Mouse (Mus musculus) forebrain, embryonic 14.5 days (tissue): ENCODE data around the gene Txndc5. TPM values are rescaled to one million over a fixed set of nuclear protein-coding genes. Genes with fewer than 3 reads are reported as not detected.

Source experiments
- ATAC-seq: fragments of 200-750 bp; cut with Nextera tagmentation; 2 replicates; pipeline ENCODE4 v1.8.0; 2017; ENCODE audit warnings: mild to moderate bottlenecking, moderate library complexity
- DNase-seq: peaks from one replicate; pipeline ENCODE4 v3.0.0-alpha.2; 2015; ENCODE audit warnings: low spot score
- H3K27ac ChIP-seq: fragments of 300-500 bp; sonication (generic); 2 replicates; pipeline ENCODE4 v1.5.1; 2014; ENCODE audit warnings: low read depth, mild to moderate bottlenecking, control low read depth, low read length, moderate library complexity
- H3K27me3 ChIP-seq: fragments of 300-500 bp; sonication (generic); replicated peaks from 2 replicates; pipeline ENCODE4 v1.6.1; 2014; ENCODE audit warnings: low read length, control low read depth, mixed read lengths; ENCODE audit not compliant: control insufficient read depth, insufficient read depth
- H3K36me3 ChIP-seq: fragments of 300-500 bp; sonication (generic); 2 replicates; pipeline ENCODE4 v1.6.1; 2014; ENCODE audit warnings: low read length, control low read depth; ENCODE audit not compliant: control insufficient read depth, insufficient read depth
- H3K4me1 ChIP-seq: fragments of 300-500 bp; sonication (generic); 2 replicates; pipeline ENCODE4 v1.6.1; 2014; ENCODE audit warnings: antibody characterized with exemption, low read length, control low read depth; ENCODE audit not compliant: control insufficient read depth, insufficient read depth
- H3K4me2 ChIP-seq: fragments of 300-500 bp; sonication (generic); 2 replicates; pipeline ENCODE4 v1.6.1; 2014; ENCODE audit warnings: mild to moderate bottlenecking, control low read depth, low read length
- H3K4me3 ChIP-seq: fragments of 300-500 bp; sonication (generic); 2 replicates; pipeline ENCODE4 v1.5.1; 2014; ENCODE audit warnings: low read depth, low read length, control low read depth
- H3K9ac ChIP-seq: fragments of 300-500 bp; sonication (generic); 2 replicates; pipeline ENCODE4 v1.6.1; 2014; ENCODE audit warnings: mild to moderate bottlenecking, low read length, control low read depth, moderate library complexity
- H3K9me3 ChIP-seq: fragments of 300-500 bp; sonication (generic); replicated peaks from 2 replicates; pipeline ENCODE4 v1.6.1; 2016; ENCODE audit warnings: low read length, control low read depth, mixed read lengths; ENCODE audit not compliant: control insufficient read depth
- WGBS: fragments of 180-500 bp; shearing (Covaris S2); extraction: QIAGEN DNeasy Blood & Tissue Kit; methylation state at CpG from one replicate; pipeline ENCODE4 v1.1.7; 2014; 5-methylcytosine and 5-hydroxymethylcytosine counted together
- polyA plus RNA-seq: library from polyadenylated mRNA; unstranded; fragments of >200 nt; fragmentation: Nextera tagmentation; extraction: Ambion mirVana; gene quantifications from 2 replicates; pipeline ENCODE4 v1.2.1, GENCODE M21; 2014

Gene Txndc5
- polyA plus RNA-seq, 1 experiment from 2014 or later: 69.4 TPM

DNA sequence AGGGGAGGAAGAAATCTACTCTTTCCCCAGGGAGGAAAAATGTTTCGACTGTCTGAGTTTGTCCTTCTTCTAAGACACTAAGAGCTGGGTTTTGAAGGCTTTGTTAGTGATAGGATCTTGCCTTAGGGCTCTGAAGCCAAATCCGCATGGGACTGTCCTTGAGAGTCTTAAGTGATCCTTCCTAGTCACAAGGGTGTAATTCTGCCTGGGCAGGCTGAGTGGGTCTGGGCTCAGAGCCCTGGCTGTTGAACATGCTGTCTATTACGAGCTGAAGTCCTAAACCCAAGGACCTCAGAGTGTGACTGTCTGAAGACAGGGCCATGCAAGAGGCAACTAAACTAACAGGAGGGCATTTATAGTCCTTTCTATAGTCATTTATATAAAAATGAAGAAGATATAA is 16.8 kb upstream of the Txndc5 start:
- Histone ChIP-seq H3K4me3 (no peak overlapping the region), H3K36me3 (no peaks in the 10 kb centered on the region), H3K27ac (no peak overlapping the region), H3K4me2 (no peak overlapping the region), H3K9me3 (no peaks in the 10 kb centered on the region), H3K4me1 (no peaks in the 10 kb centered on the region), H3K27me3 (no peaks in the 10 kb centered on the region), H3K9ac (no peak overlapping the region)
- ATAC-seq (no peak), DNase-seq (no peak)
- WGBS: 74% methylated on average over 3 of the region's 3 CpGs

DNA sequence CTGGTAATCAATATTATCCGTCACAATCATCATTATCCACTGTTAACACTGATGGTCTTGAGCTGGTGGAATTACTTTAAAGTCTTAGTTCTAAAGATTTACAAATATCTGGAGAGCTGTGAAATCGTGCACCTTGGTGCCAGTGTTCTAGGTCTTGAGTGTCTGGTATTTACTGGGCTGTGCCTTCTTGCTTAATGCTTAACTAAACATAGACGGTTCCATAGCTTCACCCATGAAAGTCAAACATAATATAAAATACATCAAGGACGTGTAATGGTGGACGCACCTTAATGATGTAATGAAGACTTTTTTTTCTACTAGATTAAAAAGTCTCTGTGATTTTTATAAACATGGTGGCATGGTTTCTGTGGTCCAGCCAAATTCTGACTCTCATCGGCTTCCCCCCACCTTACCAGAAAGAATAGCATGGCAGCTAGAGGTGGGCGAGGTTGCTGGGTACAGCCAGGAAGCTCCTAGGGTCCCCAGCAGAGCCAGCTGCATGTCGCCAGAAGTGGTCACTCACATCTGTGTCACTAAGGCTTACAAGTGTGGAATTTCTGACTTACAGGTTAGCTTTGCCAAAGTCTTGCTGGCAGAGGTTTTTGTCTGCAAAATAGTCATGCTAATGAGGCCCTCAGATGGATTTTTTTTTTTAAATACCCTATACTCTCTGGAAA is 16.3 kb upstream of the Txndc5 start:
- Histone ChIP-seq H3K27ac (no peak overlapping the region), H3K9me3 (no peaks in the 10 kb centered on the region), H3K36me3 (no peaks in the 10 kb centered on the region), H3K27me3 (no peaks in the 10 kb centered on the region), H3K4me3 (no peak overlapping the region), H3K9ac (no peak overlapping the region), H3K4me2 (no peak overlapping the region), H3K4me1 (no peaks in the 10 kb centered on the region)
- ATAC-seq: no peak
- 88% methylated on average over 8 of the region's 8 CpGs for WGBS
- no peak for DNase-seq

DNA sequence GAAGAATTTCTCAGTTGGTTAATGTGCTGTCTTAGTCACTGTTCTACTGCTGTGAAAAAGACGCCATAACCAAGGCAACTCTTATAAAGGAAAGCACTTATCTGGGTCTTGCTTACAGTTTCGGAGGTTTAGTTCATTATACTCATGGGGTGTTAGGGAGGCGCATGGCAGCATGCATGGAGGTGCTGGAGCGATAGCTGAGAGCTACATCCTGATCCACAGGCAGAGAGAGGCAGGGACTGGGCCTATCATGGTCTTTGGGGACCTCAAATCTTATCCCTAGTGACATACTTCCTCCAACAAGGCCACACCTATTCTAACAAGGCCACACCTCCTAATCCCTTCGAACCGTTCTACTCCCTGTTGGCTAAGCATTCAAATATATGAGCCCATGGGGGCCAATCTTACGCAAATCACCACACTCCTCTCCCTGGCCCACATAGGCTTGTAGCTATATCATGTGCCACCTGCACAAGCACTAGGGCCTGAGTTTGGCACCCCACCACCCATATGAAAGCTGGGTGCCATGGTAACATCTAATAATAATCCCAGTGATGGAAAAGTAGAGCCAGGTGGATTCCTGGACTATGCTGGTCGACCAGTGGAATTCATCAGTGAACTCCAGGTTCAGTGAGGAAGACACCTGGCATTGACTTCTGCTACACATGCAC is 15.0 kb upstream of the Txndc5 start:
- no peaks in the 10 kb centered on the region for H3K36me3 ChIP-seq
- DNase-seq: no peak
- WGBS: 60% methylated on average over 8 of the region's 8 CpGs
- H3K4me3 ChIP-seq: no peak overlapping the region
- no peak overlapping the region for H3K9ac ChIP-seq
- H3K9me3 ChIP-seq: no peaks in the 10 kb centered on the region
- H3K27ac ChIP-seq: no peak overlapping the region
- H3K27me3 ChIP-seq: no peaks in the 10 kb centered on the region
- no peak overlapping the region for H3K4me2 ChIP-seq
- no peak for ATAC-seq
- no peaks in the 10 kb centered on the region for H3K4me1 ChIP-seq

DNA sequence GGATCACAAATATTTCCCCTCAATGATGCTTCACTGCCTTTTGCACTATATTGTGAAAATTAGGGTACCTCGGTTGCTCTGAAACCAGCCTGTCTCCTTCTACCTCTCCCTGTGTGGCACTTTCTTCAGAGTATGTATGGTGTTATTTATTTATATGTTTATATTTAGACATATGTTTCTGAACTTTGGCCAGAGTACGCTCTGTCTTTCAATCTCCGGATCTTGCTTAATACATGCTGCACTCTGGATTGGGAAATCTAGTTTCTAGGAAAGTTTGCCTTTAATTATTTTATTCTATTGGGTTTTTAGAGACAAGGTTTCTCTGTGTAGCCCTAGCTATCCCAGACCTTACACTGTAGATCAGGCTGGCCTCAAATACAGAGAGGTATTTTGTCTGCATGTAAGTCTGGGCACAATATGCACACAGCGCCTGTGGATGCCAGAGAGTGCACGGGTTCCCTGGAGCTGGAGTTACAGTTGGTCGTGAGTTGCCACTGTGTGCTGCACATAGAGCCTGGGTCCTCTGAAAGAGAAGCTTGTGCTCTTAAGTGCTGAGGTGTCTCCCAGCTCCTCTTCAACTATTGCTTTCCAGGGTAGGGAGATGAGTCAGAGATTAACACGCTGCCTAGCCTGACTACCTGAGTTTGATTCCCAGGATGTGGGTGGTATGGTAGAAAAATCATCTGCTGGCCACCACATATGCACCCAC is 10.7 kb upstream of the Txndc5 start:
- ATAC-seq (no peak), DNase-seq (no peak)
- no peaks in the 10 kb centered on the region for H3K27me3 ChIP-seq
- 89% methylated on average over 7 of the region's 7 CpGs for WGBS
- H3K9me3 ChIP-seq: no peaks in the 10 kb centered on the region
- no peak overlapping the region for H3K4me3 ChIP-seq
- H3K36me3 ChIP-seq: no peaks in the 10 kb centered on the region
- no peak overlapping the region for H3K4me2 ChIP-seq
- H3K4me1 ChIP-seq: no peaks in the 10 kb centered on the region
- H3K9ac ChIP-seq: no peak overlapping the region
- no peak overlapping the region for H3K27ac ChIP-seq

DNA sequence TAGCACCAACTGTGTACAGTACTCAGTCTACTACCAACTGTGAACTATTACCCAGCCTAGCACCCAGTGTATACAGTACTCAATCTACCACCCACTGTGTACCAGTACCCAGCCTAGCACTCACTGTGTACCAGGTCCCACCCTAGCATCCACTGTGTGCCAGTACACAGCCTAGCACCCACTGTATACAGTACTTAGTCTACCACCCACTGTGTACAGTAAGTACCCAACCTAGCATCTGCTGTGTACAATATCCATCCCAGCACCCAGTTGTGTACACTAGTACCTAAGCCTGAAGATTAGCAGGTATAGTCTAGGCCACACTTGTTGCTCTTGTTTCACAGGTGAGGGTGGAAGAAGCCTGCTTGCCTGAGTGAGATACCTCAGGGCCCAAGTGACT is 8.9 kb upstream of the Txndc5 start:
- no peaks in the 10 kb centered on the region for H3K36me3 ChIP-seq
- H3K4me1 ChIP-seq: no peaks in the 10 kb centered on the region
- no peak for ATAC-seq
- no peaks in the 10 kb centered on the region for H3K27me3 ChIP-seq
- no peaks in the 10 kb centered on the region for H3K9me3 ChIP-seq
- H3K4me3 ChIP-seq: no peak overlapping the region
- no peak for DNase-seq
- H3K9ac ChIP-seq: no peak overlapping the region
- no peak overlapping the region for H3K4me2 ChIP-seq
- no peak overlapping the region for H3K27ac ChIP-seq

DNA sequence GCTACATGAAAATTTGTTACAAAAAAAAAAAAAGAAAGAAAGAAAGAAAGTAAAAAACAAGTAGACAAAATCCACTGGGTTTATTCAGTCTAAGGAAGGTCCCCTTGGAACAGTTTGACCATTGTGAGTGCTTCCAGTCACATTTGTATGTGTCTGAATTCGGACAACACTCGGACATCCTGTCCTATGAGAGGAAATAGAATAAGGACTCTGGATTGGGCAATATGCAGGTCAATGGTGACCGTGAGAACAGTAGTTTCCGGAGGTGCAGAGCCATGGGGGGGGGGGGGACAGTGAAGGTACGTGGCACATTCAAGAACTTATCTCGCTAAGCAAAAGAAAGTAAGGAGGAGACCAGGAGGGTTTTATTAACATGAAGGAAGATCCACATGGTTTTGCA is 6.1 kb upstream of the Txndc5 start:
- 88% methylated on average over 6 of the region's 6 CpGs for WGBS
- no peak for ATAC-seq

DNA sequence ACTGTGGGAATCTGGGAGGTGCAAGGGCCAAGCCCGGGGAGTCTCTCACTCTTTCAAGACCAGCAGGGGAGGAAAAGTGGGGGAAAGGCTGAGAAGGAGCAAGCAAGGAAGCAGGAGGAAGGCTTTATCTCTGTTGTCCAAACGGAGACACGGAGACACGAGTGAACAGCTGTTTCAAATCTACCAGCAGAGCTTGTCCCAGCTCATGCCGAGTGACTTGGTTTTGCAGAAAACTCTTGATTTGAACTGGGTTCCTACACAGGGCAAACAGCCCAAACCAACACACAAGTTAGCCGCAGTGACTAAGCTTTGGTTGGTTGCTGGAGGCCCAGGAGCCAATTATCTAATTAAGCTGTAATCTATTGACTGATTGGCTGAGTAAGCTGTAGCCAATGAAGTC is 5.4 kb upstream of the Txndc5 start:
- Histone ChIP-seq H3K9me3 (no peaks in the 10 kb centered on the region), H3K27me3 (no peaks in the 10 kb centered on the region), H3K4me3 (no peak overlapping the region), H3K36me3 (no peaks in the 10 kb centered on the region), H3K9ac (no peak overlapping the region), H3K27ac (no peak overlapping the region), H3K4me1 (no peaks in the 10 kb centered on the region), H3K4me2 (no peak overlapping the region)
- DNase-seq (no peak), ATAC-seq (no peak)
- 56% methylated on average over 6 of the region's 6 CpGs for WGBS

More for the DNA sequence above, 6.1 kb upstream of the Txndc5 start:
- Histone ChIP-seq H3K27ac (no peak overlapping the region), H3K4me2 (no peak overlapping the region), H3K4me1 (no peaks in the 10 kb centered on the region), H3K4me3 (no peak overlapping the region), H3K36me3 (no peaks in the 10 kb centered on the region), H3K9ac (no peak overlapping the region), H3K9me3 (no peaks in the 10 kb centered on the region), H3K27me3 (no peaks in the 10 kb centered on the region)
- DNase-seq: no peak

DNA sequence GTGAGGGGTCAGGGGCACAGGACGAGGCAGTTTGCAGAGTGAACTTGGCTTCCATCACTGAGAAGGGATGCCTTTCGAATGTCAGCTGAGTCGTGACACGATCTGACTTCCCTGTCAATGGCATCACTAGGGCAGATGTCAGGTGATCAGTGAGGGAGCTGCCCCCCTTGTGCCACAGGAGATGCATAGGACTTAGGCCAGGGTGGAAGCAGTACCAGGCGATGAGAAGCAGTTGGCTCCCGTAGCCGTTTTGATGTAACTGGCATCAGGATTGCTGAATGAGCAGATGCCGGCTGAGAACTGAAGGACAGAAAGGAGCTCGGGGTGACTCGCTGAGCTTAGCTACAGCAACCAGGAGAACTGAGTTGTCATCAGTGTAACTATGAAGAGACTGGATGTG is 4.8 kb upstream of the Txndc5 start:
- Histone ChIP-seq H3K4me1 (no peaks in the 10 kb centered on the region), H3K9me3 (no peaks in the 10 kb centered on the region), H3K27me3 (no peaks in the 10 kb centered on the region), H3K36me3 (no peaks in the 10 kb centered on the region), H3K4me3 (no peak overlapping the region), H3K9ac (no peak overlapping the region), H3K4me2 (no peak overlapping the region), H3K27ac (no peak overlapping the region)
- ATAC-seq: no peak
- WGBS: 92% methylated on average over 10 of the region's 10 CpGs
- DNase-seq: no peak

DNA sequence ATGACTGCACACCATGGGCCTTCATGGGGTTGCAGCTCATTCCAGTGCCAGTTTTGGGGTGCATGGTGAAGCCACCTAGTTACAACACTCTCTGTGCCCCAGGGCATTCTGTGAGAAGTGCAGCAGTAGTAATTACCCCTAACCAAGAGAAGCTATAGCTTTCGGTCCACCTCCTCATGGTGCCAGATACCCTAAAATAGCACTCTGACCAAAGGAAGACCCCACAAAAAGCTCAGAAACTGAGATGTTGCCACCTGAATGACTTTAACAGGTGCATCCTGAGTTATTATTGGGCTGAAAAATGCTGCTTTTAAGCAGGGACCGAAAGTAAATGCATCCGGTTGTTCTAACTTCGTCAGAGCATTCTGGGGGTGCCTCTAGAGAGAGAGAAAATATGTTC is 2.9 kb upstream of the Txndc5 start:
- Histone ChIP-seq H3K27ac (no peak overlapping the region), H3K36me3 (no peaks in the 10 kb centered on the region), H3K9ac (no peak overlapping the region), H3K9me3 (no peaks in the 10 kb centered on the region), H3K27me3 (no peaks in the 10 kb centered on the region), H3K4me1 (peaks cover under 1% of the 10 kb centered on the region; the same call in 1 of the 2 replicates), H3K4me2 (no peak overlapping the region), H3K4me3 (no peak overlapping the region)
- no peak for ATAC-seq
- no peak for DNase-seq
- WGBS: 90% methylated on average over 4 of the region's 4 CpGs
